Mouse (Mus musculus): ENCODE data around the gene Khdc1b. TPM values are rescaled to one million over a fixed set of nuclear protein-coding genes. Genes with fewer than 3 reads are reported as not detected.

The Khdc1b gene
- polyA plus RNA-seq, 1 experiment from 2014 or later, result not detected

DNA sequence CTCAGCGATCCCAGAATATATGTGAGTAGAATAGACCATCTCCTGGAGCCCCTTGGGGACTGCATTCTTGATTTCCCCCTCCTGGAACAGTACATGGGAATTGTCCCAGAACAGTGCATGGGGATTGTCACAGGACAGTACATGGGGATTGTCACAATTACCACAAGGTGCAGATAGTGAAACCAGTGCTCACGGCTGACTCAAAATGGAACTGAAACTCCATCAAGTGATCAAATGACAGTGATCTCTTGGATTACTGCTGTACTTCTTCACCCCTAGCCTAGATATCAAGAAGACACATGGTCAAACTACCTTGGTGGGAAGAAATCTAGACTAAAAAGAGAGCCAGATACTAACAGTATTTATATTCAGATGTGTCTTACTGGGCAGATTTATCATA, 42.3 kb downstream of the Khdc1b start:
- H3K27ac ChIP-seq, result no peak overlapping the region
- 96% methylated on average over 2 of the region's 2 CpGs for WGBS
- no peaks in the 10 kb centered on the region for H3K9me3 ChIP-seq (replicated peaks)
- no peaks in the 10 kb centered on the region for H3K36me3 ChIP-seq
- H3K4me1 ChIP-seq, result no peaks in the 10 kb centered on the region
- no peak overlapping the region for H3K4me3 ChIP-seq
- H3K27me3 ChIP-seq (ENCODE audit: low read depth, poor library complexity, severe bottlenecking), result no peaks in the 10 kb centered on the region
- no peak for DNase-seq (ENCODE audit: low spot score)

- no peaks in the 10 kb centered on the region for H3K27me3 ChIP-seq (ENCODE audit: low read depth, poor library complexity, severe bottlenecking)
- no peak for DNase-seq (ENCODE audit: low spot score)
- WGBS, result 77% methylated on average over 4 of the region's 4 CpGs
- H3K4me3 ChIP-seq, result no peak overlapping the region
- H3K27ac ChIP-seq, result no peak overlapping the region
- H3K4me1 ChIP-seq, result no peaks in the 10 kb centered on the region
- H3K36me3 ChIP-seq, result no peaks in the 10 kb centered on the region
- no peaks in the 10 kb centered on the region for H3K9me3 ChIP-seq (replicated peaks)
These were observed 44.7 kb downstream of the Khdc1b start for GRCm38 (mm10) chr1:21428079-21428478.

DNA sequence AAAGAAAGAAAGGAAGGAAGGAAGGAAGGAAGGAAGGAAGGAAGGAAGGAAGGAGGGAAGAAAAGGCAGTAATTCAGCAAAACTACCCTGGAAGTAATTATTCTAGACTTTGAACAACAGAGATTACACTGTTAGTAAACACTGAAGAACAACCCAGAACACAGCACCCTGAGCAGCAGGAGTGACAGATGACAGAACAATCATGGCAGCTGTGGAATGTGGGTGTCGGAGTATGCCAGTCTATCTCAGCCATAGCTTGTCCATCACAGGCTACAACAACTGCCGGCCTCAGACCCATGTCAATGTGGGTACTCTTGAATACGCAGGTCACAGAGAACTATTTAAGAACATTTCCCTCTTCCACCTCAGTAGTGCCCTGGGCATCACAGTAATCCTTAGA, 48.3 kb downstream of the Khdc1b start:
- Histone ChIP-seq H3K4me1 (no peaks in the 10 kb centered on the region), H3K9me3 (replicated peaks) (no peaks in the 10 kb centered on the region), H3K27me3 (ENCODE audit: low read depth, poor library complexity, severe bottlenecking) (no peaks in the 10 kb centered on the region), H3K36me3 (no peaks in the 10 kb centered on the region), H3K27ac (no peak overlapping the region), H3K4me3 (no peak overlapping the region)
- no peak for DNase-seq (ENCODE audit: low spot score)
- 90% methylated on average over 3 of the region's 3 CpGs for WGBS

DNA sequence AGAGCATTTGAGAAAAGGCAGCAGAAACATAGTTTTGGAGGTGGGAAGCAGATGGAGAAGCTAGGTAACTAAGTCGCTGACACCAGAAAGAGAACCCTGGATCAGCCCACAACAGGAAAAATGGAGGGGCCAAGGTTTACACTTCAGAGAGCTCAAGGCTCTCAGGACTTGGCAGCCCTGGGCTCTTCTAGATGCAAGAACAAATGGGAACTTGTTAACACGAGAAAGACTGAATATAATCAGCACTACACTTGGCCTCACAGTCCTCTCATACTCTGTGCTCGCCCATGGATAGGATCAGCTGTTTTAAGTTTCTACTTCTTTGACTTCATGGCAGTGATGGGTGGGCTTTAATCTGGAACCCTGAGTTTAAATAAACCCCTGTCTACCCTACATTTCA, 51.5 kb downstream of the Khdc1b start:
- 69% methylated on average over 3 of the region's 3 CpGs for whole genome bisulfite sequencing

More for the DNA sequence above, 51.5 kb downstream of the Khdc1b start:
- H3K4me1 ChIP-seq, result no peaks in the 10 kb centered on the region
- no peak overlapping the region for H3K4me3 ChIP-seq
- H3K9me3 ChIP-seq (replicated peaks), result no peaks in the 10 kb centered on the region
- H3K36me3 ChIP-seq, result no peaks in the 10 kb centered on the region
- no peak for DNase-seq (ENCODE audit: low spot score)
- H3K27ac ChIP-seq, result no peak overlapping the region
- no peaks in the 10 kb centered on the region for H3K27me3 ChIP-seq (ENCODE audit: low read depth, poor library complexity, severe bottlenecking)

Other genes starting within 250 kb of the Khdc1b start
- gene Tmem14a, start 165.0 kb upstream of the Khdc1b start, polyA plus RNA-seq (2016; fragmentation: Nextera tagmentation; extraction: Ambion mirVana), result 4.7 and 7.8 TPM in 2 replicates
- not detected in 2 replicates for gene Gsta3, start 143.0 kb upstream of the Khdc1b start, polyA plus RNA-seq (2016; fragmentation: Nextera tagmentation; extraction: Ambion mirVana)
- gene Khdc1a, start 33.9 kb upstream of the Khdc1b start, polyA plus RNA-seq (2016; fragmentation: Nextera tagmentation; extraction: Ambion mirVana), result not detected in 2 replicates
- gene Khdc1c, start 15.2 kb upstream of the Khdc1b start, polyA plus RNA-seq (2016; fragmentation: Nextera tagmentation; extraction: Ambion mirVana), result not detected in 2 replicates